Mouse (Mus musculus): ENCODE data around the gene Spg21. TPM values are rescaled to one million over a fixed set of nuclear protein-coding genes. Genes with fewer than 3 reads are reported as not detected.

The Spg21 gene
- 58.8 and 62.0 TPM in 2 replicates for polyA plus RNA-seq (2012; rRNA removed)

DNA sequence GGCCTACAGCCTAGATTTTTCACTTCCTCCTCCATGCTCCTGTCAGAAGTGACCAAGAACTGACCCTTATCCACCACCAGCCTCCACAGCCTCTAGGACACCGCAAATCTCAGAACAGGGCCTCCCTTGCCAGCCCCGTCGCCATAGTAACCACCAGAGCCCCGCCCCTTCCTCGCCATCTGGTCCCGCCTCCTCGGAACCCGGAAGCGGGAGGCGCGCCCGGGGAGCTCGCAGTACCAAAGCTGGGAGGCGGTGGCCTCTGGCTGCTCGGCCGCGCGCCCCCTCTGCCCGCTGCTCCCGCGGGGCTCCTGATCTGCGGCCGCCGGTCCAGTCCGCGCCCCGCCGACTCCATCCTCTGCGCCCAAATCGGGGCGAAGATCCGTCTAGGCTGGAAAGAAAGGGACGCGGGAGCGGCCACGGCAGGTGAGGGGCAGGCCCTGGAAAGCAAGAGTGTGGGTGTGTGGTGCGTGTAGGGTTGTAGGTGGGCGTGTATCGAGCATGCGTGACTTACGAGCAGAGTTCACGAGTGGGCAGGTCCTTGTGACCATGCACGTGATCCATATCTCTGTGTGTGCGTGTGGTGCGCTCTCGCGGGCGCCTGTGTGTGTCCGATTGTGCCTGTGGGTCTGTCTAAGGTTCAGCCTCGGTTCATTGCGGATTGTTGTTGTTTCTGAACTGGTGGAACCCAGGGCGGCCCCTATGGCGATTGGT, at the start of gene Spg21:
TSS of gene Spg21 (plus strand) at position 216 of the 711 bp plus-strand sequence.
- no peak for TF ChIP-seq CTCF (IDR thresholded peaks at IDR 0.05; ENCODE audit: borderline replicate concordance, extremely low read depth, insufficient read depth, insufficient read length)
- peak; percentile 87 for TF ChIP-seq POLR2A (IDR thresholded peaks at IDR 0.05; ENCODE audit: borderline replicate concordance, extremely low read depth, insufficient read depth, insufficient read length, poor library complexity, severe bottlenecking)
- peak; percentile 96 for DNase-seq (ENCODE audit: low read depth)

DNA sequence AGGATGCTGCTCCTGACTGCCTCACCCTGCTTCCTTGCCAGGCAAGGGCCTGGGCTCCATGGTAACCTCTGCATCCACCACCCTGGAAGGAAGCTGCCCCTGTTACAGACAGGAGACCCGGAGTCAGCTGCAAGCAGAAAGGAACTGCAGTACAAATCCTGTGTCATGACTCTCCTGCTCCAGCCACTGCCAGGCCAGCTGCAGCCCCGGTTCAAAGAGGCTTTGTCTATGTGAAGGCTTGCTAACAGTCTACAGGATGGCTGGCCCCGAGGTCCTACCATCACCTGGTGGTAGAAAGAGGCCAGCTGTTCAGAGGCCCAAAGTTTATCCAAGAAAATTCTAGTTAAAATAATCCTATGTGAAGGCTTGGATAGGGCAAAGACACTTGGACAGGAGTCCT, 49.4 kb upstream of the Spg21 start:
- no peak for TF ChIP-seq POLR2A (IDR thresholded peaks at IDR 0.05; ENCODE audit: borderline replicate concordance, extremely low read depth, insufficient read depth, insufficient read length, poor library complexity, severe bottlenecking)
- no peak for TF ChIP-seq CTCF (IDR thresholded peaks at IDR 0.05; ENCODE audit: borderline replicate concordance, extremely low read depth, insufficient read depth, insufficient read length)
- no peak for DNase-seq (ENCODE audit: low read depth)

DNA sequence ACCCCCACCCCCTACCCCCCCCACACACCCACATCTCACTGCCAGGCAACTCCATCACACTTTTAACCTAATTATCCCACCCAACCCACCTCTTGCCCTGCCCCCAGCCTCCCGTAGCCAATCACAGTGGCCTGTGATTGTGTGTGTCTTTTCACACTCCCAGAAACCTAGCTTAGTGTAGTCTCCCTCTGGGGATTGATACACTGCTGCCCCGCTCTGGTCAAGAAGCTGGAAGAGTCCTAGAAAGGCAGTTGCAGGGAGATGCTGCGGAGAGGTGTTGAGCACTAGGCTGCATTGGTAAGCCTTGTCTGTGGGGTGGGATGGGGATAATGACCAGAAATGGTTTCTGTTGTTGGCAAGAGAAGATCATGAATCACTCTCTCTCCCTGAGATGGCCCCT, 43.0 kb upstream of the Spg21 start:
- no peak for TF ChIP-seq POLR2A (IDR thresholded peaks at IDR 0.05; ENCODE audit: borderline replicate concordance, extremely low read depth, insufficient read depth, insufficient read length, poor library complexity, severe bottlenecking)
- no peak for TF ChIP-seq CTCF (IDR thresholded peaks at IDR 0.05; ENCODE audit: borderline replicate concordance, extremely low read depth, insufficient read depth, insufficient read length)
- DNase-seq (ENCODE audit: low read depth) = peak; percentile 36

DNA sequence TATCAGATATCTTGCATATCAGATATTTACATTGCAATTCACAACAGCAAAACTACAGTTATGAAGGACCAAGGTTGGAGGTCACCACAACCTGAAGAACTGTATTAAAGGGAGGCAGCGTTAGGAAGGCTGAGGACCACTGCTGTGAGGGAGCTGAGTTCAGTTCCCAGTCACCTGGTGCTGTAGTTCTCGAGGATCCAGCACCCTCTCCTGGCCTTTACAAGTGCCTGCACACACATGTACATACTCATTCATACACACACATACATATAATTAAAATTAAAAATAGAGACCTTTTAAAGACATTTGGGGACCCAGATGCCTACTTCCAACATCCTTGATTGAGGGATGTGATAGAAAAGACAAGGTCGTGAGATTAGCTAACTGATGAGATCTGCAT, 41.1 kb upstream of the Spg21 start:
- DNase-seq (ENCODE audit: low read depth) = no peak
- TF ChIP-seq POLR2A (IDR thresholded peaks at IDR 0.05; ENCODE audit: borderline replicate concordance, extremely low read depth, insufficient read depth, insufficient read length, poor library complexity, severe bottlenecking) (no peak), CTCF (IDR thresholded peaks at IDR 0.05; ENCODE audit: borderline replicate concordance, extremely low read depth, insufficient read depth, insufficient read length) (no peak)

DNA sequence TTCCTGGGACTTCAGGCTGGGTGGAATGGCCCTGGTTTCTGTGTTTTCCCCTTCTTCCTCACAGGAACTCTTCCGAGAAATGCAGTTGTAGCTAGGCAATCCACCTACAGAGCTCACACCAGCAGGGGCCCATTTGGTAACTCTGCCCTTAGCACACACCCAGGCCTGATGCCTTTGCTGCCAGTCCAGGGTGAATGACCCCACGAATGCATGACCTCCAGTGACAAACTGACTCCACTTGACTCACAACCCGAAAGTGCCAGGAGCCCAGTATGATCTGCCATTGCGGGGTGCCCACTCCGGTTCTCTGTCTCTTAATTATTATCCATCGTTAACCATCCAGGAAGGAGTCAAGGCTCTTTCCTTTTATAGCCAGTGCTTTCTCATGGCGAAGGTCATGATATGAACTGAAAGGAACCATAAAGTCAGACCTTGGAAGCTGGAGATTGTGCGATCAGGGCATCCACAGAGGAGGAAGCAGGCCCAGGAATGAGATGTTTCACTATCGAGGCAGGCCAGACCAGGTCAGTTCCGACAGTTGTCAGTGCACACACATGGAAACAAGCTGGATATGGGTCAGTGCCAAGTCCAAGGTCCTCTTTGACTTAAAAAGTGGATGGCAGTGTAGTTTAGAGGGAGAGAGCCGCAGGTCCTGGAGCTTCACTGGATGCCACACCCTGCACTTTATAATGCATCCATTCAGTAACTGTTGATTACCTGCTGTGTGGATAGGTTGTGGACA, 37.8 kb upstream of the Spg21 start, which contains the start of gene Slc51b:
TSS of gene Slc51b (minus strand) at position 196 of the 742 bp plus-strand sequence.
- DNase-seq (ENCODE audit: low read depth) = no peak
- TF ChIP-seq POLR2A (IDR thresholded peaks at IDR 0.05; ENCODE audit: borderline replicate concordance, extremely low read depth, insufficient read depth, insufficient read length, poor library complexity, severe bottlenecking) (no peak), CTCF (IDR thresholded peaks at IDR 0.05; ENCODE audit: borderline replicate concordance, extremely low read depth, insufficient read depth, insufficient read length) (no peak)

DNA sequence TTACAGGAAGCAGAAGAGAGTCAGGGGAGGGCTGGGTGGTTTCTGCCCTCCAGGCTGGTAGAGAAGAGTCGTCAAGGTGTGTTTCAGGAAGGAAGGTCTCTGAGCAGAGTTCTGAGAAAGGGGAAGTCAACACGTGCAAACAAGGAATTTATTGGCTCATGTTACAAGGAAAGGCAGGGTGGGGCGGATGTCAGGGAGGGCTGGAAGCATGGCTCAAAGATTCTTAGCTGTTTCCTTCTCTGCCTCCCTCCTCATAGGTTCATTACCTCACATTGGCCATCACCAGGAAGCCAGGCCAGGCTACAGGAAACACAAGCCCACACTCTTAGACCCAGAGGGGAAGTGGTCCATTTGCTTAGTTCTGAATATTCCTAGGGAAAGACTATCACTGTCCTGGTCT, 36.4 kb upstream of the Spg21 start:
- no peak for TF ChIP-seq CTCF (IDR thresholded peaks at IDR 0.05; ENCODE audit: borderline replicate concordance, extremely low read depth, insufficient read depth, insufficient read length)
- no peak for TF ChIP-seq POLR2A (IDR thresholded peaks at IDR 0.05; ENCODE audit: borderline replicate concordance, extremely low read depth, insufficient read depth, insufficient read length, poor library complexity, severe bottlenecking)
- DNase-seq (ENCODE audit: low read depth) = no peak

DNA sequence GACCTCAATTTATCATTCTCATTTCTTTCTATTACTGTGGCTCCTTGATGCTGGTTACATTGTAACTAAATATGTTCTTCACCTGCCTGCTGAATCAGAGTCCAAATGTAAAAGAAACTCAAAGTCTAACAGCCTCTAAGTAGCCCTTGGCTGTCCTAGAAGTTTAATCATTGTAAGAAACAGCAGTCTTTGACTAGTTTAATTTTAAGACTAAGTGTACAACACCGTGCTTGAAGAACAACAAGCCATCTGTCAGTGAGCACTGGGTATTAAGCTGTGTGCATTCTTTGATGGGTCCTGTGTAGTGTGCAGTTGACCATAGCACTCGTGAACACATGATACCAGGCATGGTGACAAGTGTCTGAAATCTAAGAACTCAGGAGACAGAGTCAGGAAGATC, 33.2 kb upstream of the Spg21 start:
- no peak for DNase-seq (ENCODE audit: low read depth)
- no peak for TF ChIP-seq CTCF (IDR thresholded peaks at IDR 0.05; ENCODE audit: borderline replicate concordance, extremely low read depth, insufficient read depth, insufficient read length)
- no peak for TF ChIP-seq POLR2A (IDR thresholded peaks at IDR 0.05; ENCODE audit: borderline replicate concordance, extremely low read depth, insufficient read depth, insufficient read length, poor library complexity, severe bottlenecking)

DNA sequence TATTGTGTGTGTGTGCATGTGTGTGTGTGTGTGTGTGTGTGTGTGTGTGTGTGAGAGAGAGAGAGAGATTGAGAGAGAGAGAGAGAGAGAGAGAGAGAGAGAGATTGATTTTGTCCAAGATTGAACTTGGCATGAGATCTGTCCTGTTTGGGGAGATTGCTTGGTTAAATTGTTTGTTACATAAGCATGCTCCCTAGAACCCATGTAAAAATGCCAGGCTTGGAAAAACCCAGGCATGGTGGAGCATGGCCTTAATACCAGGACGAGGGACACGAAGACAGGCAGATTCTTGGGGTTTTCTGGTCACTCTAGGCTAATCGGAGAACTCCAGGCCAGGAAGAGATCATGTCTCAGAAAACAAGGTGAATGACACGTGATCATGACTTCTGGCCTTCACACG, 32.7 kb upstream of the Spg21 start:
- TF ChIP-seq POLR2A (IDR thresholded peaks at IDR 0.05; ENCODE audit: borderline replicate concordance, extremely low read depth, insufficient read depth, insufficient read length, poor library complexity, severe bottlenecking) = no peak
- TF ChIP-seq CTCF (IDR thresholded peaks at IDR 0.05; ENCODE audit: borderline replicate concordance, extremely low read depth, insufficient read depth, insufficient read length) = no peak
- DNase-seq (ENCODE audit: low read depth) = no peak

DNA sequence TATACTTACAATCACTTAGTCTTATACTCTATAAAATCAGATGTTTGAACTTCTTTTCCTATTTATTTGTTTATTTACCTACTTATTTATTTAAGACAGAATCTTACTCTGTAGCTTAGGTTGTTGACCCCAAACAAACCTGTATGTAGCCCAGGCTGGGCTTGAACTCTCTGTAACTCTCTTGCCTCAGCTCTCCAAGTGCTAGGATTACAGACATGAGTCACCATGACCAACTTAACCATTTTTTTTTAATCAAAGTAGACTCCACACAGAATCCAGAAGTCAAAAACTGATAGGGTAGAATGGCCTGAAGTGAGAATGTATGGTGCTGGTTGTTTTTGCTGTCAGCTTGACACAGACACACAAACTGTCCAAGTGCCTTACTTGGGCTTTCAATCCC, 30.3 kb upstream of the Spg21 start:
- TF ChIP-seq CTCF (IDR thresholded peaks at IDR 0.05; ENCODE audit: borderline replicate concordance, extremely low read depth, insufficient read depth, insufficient read length) = no peak
- no peak for TF ChIP-seq POLR2A (IDR thresholded peaks at IDR 0.05; ENCODE audit: borderline replicate concordance, extremely low read depth, insufficient read depth, insufficient read length, poor library complexity, severe bottlenecking)
- no peak for DNase-seq (ENCODE audit: low read depth)

DNA sequence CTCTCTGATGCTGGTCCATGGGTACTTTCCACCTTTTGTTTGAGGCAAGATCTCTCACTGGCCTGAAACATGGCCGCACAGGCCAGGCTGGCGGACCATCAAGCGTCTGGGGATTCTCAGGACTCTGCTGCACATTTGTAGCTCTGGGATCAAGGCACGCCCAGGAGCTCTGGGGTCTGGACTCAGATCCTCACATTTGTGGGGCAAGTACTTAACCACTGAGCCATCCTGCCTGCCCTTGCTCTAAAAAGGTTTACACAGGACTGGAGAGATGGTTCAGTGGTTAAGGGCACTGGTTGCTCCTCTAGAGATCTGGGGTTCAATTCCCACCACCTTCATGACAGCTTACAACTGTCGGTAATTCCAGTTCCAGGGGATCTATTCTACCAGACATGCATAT, 29.8 kb upstream of the Spg21 start:
- TF ChIP-seq CTCF (IDR thresholded peaks at IDR 0.05; ENCODE audit: borderline replicate concordance, extremely low read depth, insufficient read depth, insufficient read length) (no peak), POLR2A (IDR thresholded peaks at IDR 0.05; ENCODE audit: borderline replicate concordance, extremely low read depth, insufficient read depth, insufficient read length, poor library complexity, severe bottlenecking) (no peak)
- DNase-seq (ENCODE audit: low read depth) = no peak

DNA sequence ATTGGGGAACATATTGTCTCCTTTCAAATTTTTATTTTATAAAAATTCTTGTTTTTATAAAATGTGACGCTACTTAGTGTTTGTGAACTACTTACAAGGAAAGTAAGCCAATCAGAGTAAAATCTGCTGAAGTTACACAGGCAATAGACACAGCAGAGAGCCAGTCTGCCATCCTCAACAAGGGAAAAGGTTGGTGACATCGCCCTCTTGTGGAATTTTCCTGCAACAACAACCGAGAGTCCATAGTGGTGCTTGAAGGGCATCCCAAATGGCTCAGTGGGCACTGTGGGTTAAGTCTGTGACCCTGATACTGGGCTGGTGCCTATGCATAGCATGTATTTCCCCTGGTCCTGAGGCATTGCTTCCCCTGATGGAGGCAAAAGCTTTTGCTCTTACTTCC, 28.5 kb upstream of the Spg21 start:
- peak; percentile 86 for DNase-seq (ENCODE audit: low read depth)
- TF ChIP-seq CTCF (IDR thresholded peaks at IDR 0.05; ENCODE audit: borderline replicate concordance, extremely low read depth, insufficient read depth, insufficient read length) = peak; percentile 91
- no peak for TF ChIP-seq POLR2A (IDR thresholded peaks at IDR 0.05; ENCODE audit: borderline replicate concordance, extremely low read depth, insufficient read depth, insufficient read length, poor library complexity, severe bottlenecking)

Measured in brain, embryonic 14.5 days (tissue).